Mouse (Mus musculus) ES-Bruce4 (cell line): ENCODE results near the gene Prg2.

Source experiments
- CTCF ChIP-seq: IDR thresholded peaks from one replicate; pipeline ENCODE4 v1.8.1; 2011; ENCODE audit warnings: low read depth, low read length
- POLR2A ChIP-seq: IDR thresholded peaks from one replicate; pipeline ENCODE4 v1.8.1; 2011; ENCODE audit warnings: low read length; ENCODE audit not compliant: insufficient read depth

DNA sequence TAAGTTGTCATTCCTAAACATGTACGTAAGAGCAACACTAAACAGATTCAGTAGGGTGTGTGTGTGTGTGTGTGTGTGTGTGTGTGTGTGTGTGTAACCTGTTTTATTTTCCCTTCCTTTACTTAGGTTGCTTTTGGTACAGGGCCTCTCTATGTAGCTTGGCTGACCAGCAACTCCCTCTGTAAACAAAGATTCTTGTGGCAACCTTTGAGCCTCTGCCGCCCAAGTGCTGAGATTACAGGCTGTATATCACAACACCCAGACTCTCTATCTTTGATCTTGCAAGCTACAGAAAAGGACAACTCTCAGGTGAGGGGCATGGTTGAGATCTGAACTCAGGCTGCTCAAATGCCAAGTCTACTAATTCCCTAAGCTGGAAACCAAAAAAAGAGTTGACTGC lies 29.0 kb downstream of the Prg2 start:
- TF ChIP-seq CTCF: no peak
- TF ChIP-seq POLR2A: no peak
